Mouse (Mus musculus): Measurements from ENCODE around the gene Gm21915.

DNA sequence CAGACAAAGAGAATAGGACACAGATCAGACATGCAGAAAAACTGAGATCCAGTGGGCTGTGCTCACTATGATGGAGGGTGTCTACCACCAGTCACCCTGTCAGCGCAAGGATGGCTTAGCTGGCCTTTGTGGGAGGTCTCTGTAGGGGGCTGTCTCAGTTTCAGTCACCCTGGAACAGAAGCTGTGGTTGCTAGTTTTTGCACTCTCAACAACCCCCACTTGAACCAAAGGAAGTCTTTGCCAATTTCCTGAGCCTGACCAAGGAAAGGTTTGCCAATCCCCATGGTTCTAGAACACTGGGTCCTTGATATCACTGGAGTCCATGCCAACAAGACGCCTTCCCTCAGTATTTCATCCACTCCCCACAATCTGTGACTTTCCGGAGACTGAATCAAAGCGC lies 47.6 kb upstream of the Gm21915 start:
- TF ChIP-seq POLR2A (IDR thresholded peaks at IDR 0.05; ENCODE audit: low read depth, low read length) (no peak), CTCF (conservative IDR thresholded peaks at IDR 0.05; ENCODE audit: insufficient read depth, insufficient read length, low read depth, low read length) (no peak)

Measured in kidney, adult 2 months (tissue).